ENCODE assay signal across 8 mouse cellular contexts in the genomic region with DNA sequence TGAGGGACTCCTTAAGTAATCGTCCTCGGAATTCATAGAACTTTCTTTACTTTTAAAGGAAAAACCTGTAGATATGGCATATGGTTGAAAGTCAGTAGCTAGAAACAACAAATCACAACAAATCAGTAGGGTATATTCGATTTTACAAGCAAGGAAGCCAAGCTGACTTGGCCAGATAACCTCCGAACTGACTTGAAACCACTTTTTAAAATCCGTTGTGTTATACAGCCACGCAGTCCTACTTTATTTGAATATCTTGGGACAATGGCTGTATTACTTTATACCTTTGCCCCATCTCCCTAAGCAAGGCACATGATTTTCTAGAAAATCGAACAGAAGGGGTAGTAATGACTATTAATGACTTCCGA. TPM values are rescaled to one million over a fixed set of nuclear protein-coding genes. Genes with fewer than 3 reads are reported as not detected.
A peak's percentile ranks its signal among the peaks of the same experiment; 100 is the strongest.
DNase-seq lines count a peak whose midpoint lies in the region; ATAC-seq lines count a peak whose summit lies in the region.

No protein-coding gene starts in this region.

- peak overlapping the region; percentile 3; the same call in 1 of the 2 replicates for H3K4me3 ChIP-seq in heart, embryonic 16.5 days (ENCODE audit: low read length)
- H3K4me3 ChIP-seq in embryonic facial prominence, embryonic 10.5 days = peak overlapping the region; percentile 75
- H3K4me3 ChIP-seq in hindbrain, embryonic 16.5 days (ENCODE audit: low read length) = peak overlapping the region; percentile 90; the same call in 1 of the 2 replicates

- H3K9me3 ChIP-seq in heart, embryonic 16.5 days (replicated peaks; ENCODE audit: control insufficient read depth, low read length) = no peaks in the 10 kb centered on the region
- H3K9me3 ChIP-seq in embryonic facial prominence, embryonic 10.5 days = no peaks in the 10 kb centered on the region
- no peaks in the 10 kb centered on the region for H3K9me3 ChIP-seq in hindbrain, embryonic 16.5 days (ENCODE audit: control insufficient read depth, low read length)

- H3K27ac ChIP-seq in heart, embryonic 16.5 days (ENCODE audit: low read length) = no peak overlapping the region
- H3K27ac ChIP-seq in embryonic facial prominence, embryonic 10.5 days (replicated peaks) = no peak overlapping the region
- no peak overlapping the region for H3K27ac ChIP-seq in hindbrain, embryonic 16.5 days (ENCODE audit: low read depth, low read length)

- 40% methylated on average over 8 of the region's 8 CpGs for WGBS in heart, embryonic 16.5 days
- WGBS in embryonic facial prominence, embryonic 10.5 days = 50% methylated on average over 8 of the region's 8 CpGs
- WGBS in hindbrain, embryonic 16.5 days = 47% methylated on average over 8 of the region's 8 CpGs

- ATAC-seq in heart, embryonic 16.5 days (replicated peaks; ENCODE audit: extremely low read depth, insufficient read depth, low FRiP score) = no peak
- ATAC-seq in hindbrain, embryonic 16.5 days = no peak
- ATAC-seq in megakaryocyte progenitor cell, adult 5-6 weeks (replicated peaks; ENCODE audit: poor library complexity) = peak; percentile 15; the same call in 1 of the 2 replicates

- peaks cover 17% of the 10 kb centered on the region for H3K36me3 ChIP-seq in heart, embryonic 16.5 days (ENCODE audit: control insufficient read depth, insufficient read depth)
- H3K36me3 ChIP-seq in embryonic facial prominence, embryonic 10.5 days (replicated peaks) = peaks cover 34% of the 10 kb centered on the region
- peaks cover 13% of the 10 kb centered on the region; the same call in 1 of the 2 replicates for H3K36me3 ChIP-seq in hindbrain, embryonic 16.5 days (ENCODE audit: control insufficient read depth, insufficient read depth, low read length)

- H3K4me2 ChIP-seq in heart, embryonic 16.5 days (ENCODE audit: low read depth, low read length) = peak overlapping the region; percentile 85
- peak overlapping the region; percentile 19; the same call in 1 of the 2 replicates for H3K4me2 ChIP-seq in hindbrain, embryonic 16.5 days (ENCODE audit: low read length)

- H3K9ac ChIP-seq in heart, embryonic 16.5 days (ENCODE audit: low read length) = no peak overlapping the region
- H3K9ac ChIP-seq in hindbrain, embryonic 16.5 days (ENCODE audit: low read depth, low read length) = no peak overlapping the region

- no peak for DNase-seq in heart, adult 18-20 months
- no peak for DNase-seq in embryonic facial prominence, embryonic 10.5 days (ENCODE audit: low spot score)
- no peak for DNase-seq in embryo, embryonic 9.5 days (ENCODE audit: extremely low spot score)
- DNase-seq in T-cell, adult 2 months (ENCODE audit: low spot score) = no peak
- DNase-seq in kidney, postnatal 36 days = no peak

- peaks cover 13% of the 10 kb centered on the region for H3K4me1 ChIP-seq in heart, embryonic 16.5 days (ENCODE audit: control insufficient read depth, insufficient read depth, low read length)
- peaks cover 17% of the 10 kb centered on the region for H3K4me1 ChIP-seq in embryonic facial prominence, embryonic 10.5 days
- peaks cover 14% of the 10 kb centered on the region for H3K4me1 ChIP-seq in hindbrain, embryonic 16.5 days (ENCODE audit: control insufficient read depth, insufficient read depth, low read depth, low read length)

- no peaks in the 10 kb centered on the region for H3K27me3 ChIP-seq in heart, embryonic 16.5 days (ENCODE audit: control insufficient read depth, insufficient read depth, low read length)
- H3K27me3 ChIP-seq in embryonic facial prominence, embryonic 10.5 days (replicated peaks; ENCODE audit: low read depth, poor library complexity, severe bottlenecking) = no peaks in the 10 kb centered on the region
- no peaks in the 10 kb centered on the region for H3K27me3 ChIP-seq in hindbrain, embryonic 16.5 days (replicated peaks; ENCODE audit: control insufficient read depth, insufficient read depth, low read length)

RNA-seq across cellular contexts. Expression of gene Nob1, which starts 0.4 kb away (rescaled TPM):
- 55.1 and 55.5 TPM in 2 replicates for polyA plus RNA-seq in heart, embryonic 16.5 days (2015; fragmentation: Nextera tagmentation; extraction: Ambion mirVana)
- 10 to 100 TPM; 22.6 to 23.1 TPM for total RNA-seq in heart, adult 18-20 months (2021)
- polyA plus RNA-seq in embryonic facial prominence, embryonic 10.5 days (2016; fragmentation: Nextera tagmentation; extraction: Ambion mirVana) = 104 and 106 TPM in 2 replicates
- polyA plus RNA-seq in hindbrain, embryonic 16.5 days (2015; fragmentation: Nextera tagmentation; extraction: Ambion mirVana) = 64.2 and 65.2 TPM in 2 replicates
- 56.4 and 57.4 TPM in 2 replicates for total RNA-seq in megakaryocyte progenitor cell, adult 5-6 weeks (2015)
- total RNA-seq in megakaryocyte progenitor cell, adult 5-6 weeks (2017) = 35.8 and 36.5 TPM in 2 replicates

RNA-seq across cellular contexts. Expression of gene Wwp2, which starts 11.0 kb away (rescaled TPM):
- 30.3 and 31.4 TPM in 2 replicates for polyA plus RNA-seq in heart, embryonic 16.5 days (2015; fragmentation: Nextera tagmentation; extraction: Ambion mirVana)
- total RNA-seq in heart, adult 18-20 months (2021) = 10 to 100 TPM; 22.5 to 25.8 TPM
- 62.2 and 67.5 TPM in 2 replicates for polyA plus RNA-seq in embryonic facial prominence, embryonic 10.5 days (2016; fragmentation: Nextera tagmentation; extraction: Ambion mirVana)
- polyA plus RNA-seq in hindbrain, embryonic 16.5 days (2015; fragmentation: Nextera tagmentation; extraction: Ambion mirVana) = 32.6 and 39.5 TPM in 2 replicates
- total RNA-seq in megakaryocyte progenitor cell, adult 5-6 weeks (2015) = 31.8 and 41.3 TPM in 2 replicates
- total RNA-seq in megakaryocyte progenitor cell, adult 5-6 weeks (2017) = 52.3 and 54.7 TPM in 2 replicates

RNA-seq across cellular contexts. Expression of gene Nqo1, which starts 22.2 kb away (rescaled TPM):
- polyA plus RNA-seq in heart, embryonic 16.5 days (2015; fragmentation: Nextera tagmentation; extraction: Ambion mirVana) = 19.3 and 31.6 TPM in 2 replicates
- 10 to 100 TPM; 45.5 to 61.4 TPM for total RNA-seq in heart, adult 18-20 months (2021)
- polyA plus RNA-seq in embryonic facial prominence, embryonic 10.5 days (2016; fragmentation: Nextera tagmentation; extraction: Ambion mirVana) = 6.7 and 7.8 TPM in 2 replicates
- polyA plus RNA-seq in hindbrain, embryonic 16.5 days (2015; fragmentation: Nextera tagmentation; extraction: Ambion mirVana) = 13.3 and 15.1 TPM in 2 replicates
- total RNA-seq in megakaryocyte progenitor cell, adult 5-6 weeks (2015) = 4.0 and 5.4 TPM in 2 replicates
- 2.8 and 3.5 TPM in 2 replicates for total RNA-seq in megakaryocyte progenitor cell, adult 5-6 weeks (2017)

Comparison
In these comparisons a context has a peak if more than half of its experiments do, and no peak if none do; other contexts are left out.
1. H3K4me3 ChIP-seq: peak in every context shown above with its lines; median percentile 90 in hindbrain, embryonic 16.5 days; 75 in embryonic facial prominence, embryonic 10.5 days; 3 in heart, embryonic 16.5 days.